Mouse (Mus musculus) megakaryocyte, embryonic 14.5 days (primary cell): ENCODE results near the gene Gm20388. TPM values are rescaled to one million over a fixed set of nuclear protein-coding genes. Genes with fewer than 3 reads are reported as not detected.

ENCODE experiments used
- H3K27me3 ChIP-seq: replicated peaks from 2 replicates; pipeline ENCODE3; 2012; ENCODE audit warnings: inconsistent platforms
- H3K36me3 ChIP-seq: replicated peaks from 2 replicates; pipeline ENCODE3; 2012; ENCODE audit warnings: low read length, inconsistent platforms, mixed read lengths
- H3K4me1 ChIP-seq: 2 replicates; pipeline ENCODE4 v1.6.1; 2012; ENCODE audit warnings: inconsistent platforms
- H3K4me3 ChIP-seq: replicated peaks from 2 replicates; pipeline ENCODE3; 2012; ENCODE audit warnings: moderate library complexity, mild to moderate bottlenecking, inconsistent platforms
- H3K9me3 ChIP-seq: 2 replicates; pipeline ENCODE4 v1.6.1; 2012; ENCODE audit warnings: inconsistent platforms
- FLI1 ChIP-seq: IDR thresholded peaks from 2 replicates; pipeline ENCODE4 v1.6.1; 2012; ENCODE audit warnings: low read length, inconsistent platforms, mixed read lengths
- GATA1 ChIP-seq: IDR thresholded peaks from 3 replicates; pipeline ENCODE4 v1.6.1; 2012; ENCODE audit warnings: mixed read lengths, low read length, inconsistent platforms, borderline replicate concordance
- polyA plus RNA-seq: library from polyadenylated mRNA; stranded (reverse); fragments of >175 nt; gene quantifications from 2 replicates; pipeline ENCODE4 v1.2.3, GENCODE M21; 2012; ENCODE audit warnings: low replicate concordance; ENCODE audit not compliant: insufficient read depth

The Gm20388 gene
- polyA plus RNA-seq, 1 experiment = 111 TPM

- no peak for TF ChIP-seq GATA1
- TF ChIP-seq FLI1 = no peak
- Histone ChIP-seq H3K27me3 (peaks cover 48% of the 10 kb centered on the region), H3K36me3 (no peaks in the 10 kb centered on the region), H3K9me3 (peaks cover 6% of the 10 kb centered on the region; the same call in 1 of the 2 replicates), H3K4me1 (0 out of 2 replicates have a peak, but pooled peaks cover 3% of the 10 kb centered on the region), H3K4me3 (no peak overlapping the region)
Measured at GRCm38 (mm10) chr8:124137261-124137660, 4226.6 kb downstream of the Gm20388 start.

DNA sequence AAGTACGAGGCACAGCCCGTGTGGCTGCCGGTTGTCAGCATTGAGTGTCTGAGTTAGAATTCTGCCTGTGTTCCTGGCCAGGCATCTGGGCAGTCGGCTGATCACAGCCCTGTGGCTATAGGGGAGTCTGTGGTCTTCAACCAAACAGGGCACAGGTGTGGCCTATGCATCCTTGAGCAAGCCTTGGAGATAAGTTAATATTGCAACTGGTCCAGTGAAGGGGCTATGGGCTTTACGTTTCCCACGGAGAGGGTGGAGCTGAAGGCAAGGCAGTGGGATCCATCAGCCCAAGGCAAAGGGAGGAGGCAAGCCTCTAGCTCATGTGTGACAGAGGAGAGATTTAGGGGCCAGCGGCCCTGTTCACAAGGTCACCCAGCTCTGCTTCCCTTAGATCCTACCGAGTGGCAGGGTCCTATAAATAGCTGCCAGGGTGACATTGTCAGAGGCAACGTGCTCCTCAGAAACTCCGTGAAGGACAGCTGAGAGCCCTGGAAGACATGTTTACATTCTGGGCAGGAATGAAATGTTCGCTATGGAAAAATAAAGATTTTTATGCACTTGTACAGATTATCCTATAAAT, 4229.7 kb downstream of the Gm20388 start:
- H3K4me3 ChIP-seq = no peak overlapping the region
- H3K36me3 ChIP-seq = no peaks in the 10 kb centered on the region
- peaks cover 6% of the 10 kb centered on the region; the same call in 1 of the 2 replicates for H3K9me3 ChIP-seq
- TF ChIP-seq FLI1 (no peak), GATA1 (no peak)
- H3K4me1 ChIP-seq = peaks cover 8% of the 10 kb centered on the region; the same call in 1 of the 2 replicates
- peaks cover 69% of the 10 kb centered on the region for H3K27me3 ChIP-seq

- H3K4me3 ChIP-seq = no peak overlapping the region
- no peaks in the 10 kb centered on the region for H3K36me3 ChIP-seq
- peaks cover 8% of the 10 kb centered on the region; the same call in 1 of the 2 replicates for H3K4me1 ChIP-seq
- TF ChIP-seq FLI1 = no peak
- peaks cover 72% of the 10 kb centered on the region for H3K27me3 ChIP-seq
- peaks cover 6% of the 10 kb centered on the region; the same call in 1 of the 2 replicates for H3K9me3 ChIP-seq
Measured at GRCm38 (mm10) chr8:124140868-124141431, 4230.3 kb downstream of the Gm20388 start.

GRCm38 (mm10) chr8:124141681-124142391, 4231.2 kb downstream of the Gm20388 start:
- H3K9me3 ChIP-seq = peaks cover 6% of the 10 kb centered on the region; the same call in 1 of the 2 replicates
- H3K36me3 ChIP-seq = no peaks in the 10 kb centered on the region
- peaks cover 8% of the 10 kb centered on the region; the same call in 1 of the 2 replicates for H3K4me1 ChIP-seq
- no peak for TF ChIP-seq GATA1
- no peak for TF ChIP-seq FLI1
- no peak overlapping the region for H3K4me3 ChIP-seq
- H3K27me3 ChIP-seq = peaks cover 71% of the 10 kb centered on the region

DNA sequence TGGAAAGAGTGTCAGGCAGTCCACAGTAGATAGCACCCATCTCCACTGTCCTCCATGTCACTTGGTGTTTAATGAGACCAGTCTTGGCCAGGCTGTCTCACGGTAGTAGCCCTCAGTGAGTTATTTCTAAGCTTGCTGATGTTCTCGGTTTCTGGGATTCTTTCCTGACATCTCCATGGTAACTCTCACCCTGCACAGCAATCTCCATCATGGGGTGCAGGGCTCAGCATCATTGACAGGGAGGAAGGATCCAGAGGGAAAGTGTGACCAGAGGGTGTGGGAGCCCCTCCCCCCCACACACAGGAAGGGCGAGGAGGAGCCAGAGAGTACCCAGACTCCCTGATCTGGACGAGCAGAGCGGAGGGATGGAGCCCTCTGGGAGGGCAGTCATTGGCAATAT, 4232.4 kb downstream of the Gm20388 start:
- peaks cover 66% of the 10 kb centered on the region for H3K27me3 ChIP-seq
- no peaks in the 10 kb centered on the region for H3K36me3 ChIP-seq
- H3K4me3 ChIP-seq = no peak overlapping the region
- H3K4me1 ChIP-seq = peaks cover 8% of the 10 kb centered on the region; the same call in 1 of the 2 replicates
- peaks cover 6% of the 10 kb centered on the region; the same call in 1 of the 2 replicates for H3K9me3 ChIP-seq
- TF ChIP-seq FLI1 = no peak
- TF ChIP-seq GATA1 = no peak

DNA sequence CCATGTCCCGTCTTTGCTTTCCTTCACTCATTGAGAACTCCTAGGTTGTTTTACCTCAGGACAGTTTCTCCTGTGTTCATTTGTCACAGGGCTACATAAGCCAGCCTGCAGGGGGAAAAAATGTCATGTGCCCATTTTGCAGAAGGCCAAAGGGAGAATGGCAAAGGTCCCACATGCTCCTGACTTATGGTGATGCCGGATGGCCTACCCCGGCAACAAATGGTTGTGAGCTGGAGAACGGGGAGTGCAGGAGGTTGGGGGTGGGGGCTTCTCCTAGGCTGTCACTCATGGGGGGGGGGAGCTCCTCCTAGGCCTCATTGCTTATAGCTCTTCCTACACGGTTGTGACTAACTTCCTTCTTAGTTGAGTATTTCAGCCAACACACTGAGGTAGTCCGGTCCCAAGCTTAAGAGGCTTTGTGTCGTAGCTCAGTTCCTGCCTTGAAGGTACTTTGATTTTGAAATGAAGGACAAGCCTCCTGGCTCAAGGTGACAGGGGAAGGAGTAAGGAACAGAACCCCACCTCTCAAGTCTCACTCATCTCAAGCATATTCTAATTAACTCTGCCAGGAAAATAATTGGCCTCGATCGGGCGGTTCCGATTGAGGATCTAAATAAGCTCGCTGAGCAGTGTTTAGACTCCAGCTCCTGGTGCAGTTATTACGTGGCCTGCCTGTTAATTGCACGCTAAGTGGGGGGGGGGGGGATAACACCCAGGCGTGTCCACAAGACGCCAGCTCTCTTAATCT, 4233.4 kb downstream of the Gm20388 start:
- Histone ChIP-seq H3K4me1 (peaks cover 8% of the 10 kb centered on the region; the same call in 1 of the 2 replicates), H3K9me3 (peaks cover 6% of the 10 kb centered on the region; the same call in 1 of the 2 replicates), H3K4me3 (no peak overlapping the region), H3K36me3 (no peaks in the 10 kb centered on the region), H3K27me3 (peaks cover 60% of the 10 kb centered on the region)
- no peak for TF ChIP-seq GATA1
- no peak for TF ChIP-seq FLI1

DNA sequence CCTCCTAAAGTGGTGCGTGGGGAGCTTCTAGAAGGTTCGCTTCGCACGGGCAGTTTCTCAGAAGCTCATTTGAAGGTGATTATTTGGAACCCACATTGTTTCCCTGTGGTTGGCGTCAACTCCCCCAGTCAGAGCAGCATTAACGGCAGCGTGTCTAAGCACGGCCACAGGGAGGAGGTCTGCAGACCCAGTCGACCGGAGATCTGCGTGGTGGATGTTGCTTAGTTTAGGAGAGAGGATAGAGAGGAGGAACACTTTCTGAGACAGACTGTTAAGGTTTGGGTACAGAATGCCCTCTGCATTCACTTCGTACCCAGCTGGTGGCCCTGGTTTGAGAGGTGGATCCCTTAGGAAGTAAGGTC, 4234.0 kb downstream of the Gm20388 start:
- H3K36me3 ChIP-seq = no peaks in the 10 kb centered on the region
- peaks cover 6% of the 10 kb centered on the region; the same call in 1 of the 2 replicates for H3K9me3 ChIP-seq
- H3K4me1 ChIP-seq = peaks cover 5% of the 10 kb centered on the region; the same call in 1 of the 2 replicates
- TF ChIP-seq FLI1 (no peak), GATA1 (no peak)
- H3K27me3 ChIP-seq = peaks cover 57% of the 10 kb centered on the region
- no peak overlapping the region for H3K4me3 ChIP-seq

GRCm38 (mm10) chr8:124146286-124146685, 4235.6 kb downstream of the Gm20388 start:
- no peak overlapping the region for H3K4me3 ChIP-seq
- TF ChIP-seq FLI1 = no peak
- no peak for TF ChIP-seq GATA1
- no peaks in the 10 kb centered on the region for H3K36me3 ChIP-seq

DNA sequence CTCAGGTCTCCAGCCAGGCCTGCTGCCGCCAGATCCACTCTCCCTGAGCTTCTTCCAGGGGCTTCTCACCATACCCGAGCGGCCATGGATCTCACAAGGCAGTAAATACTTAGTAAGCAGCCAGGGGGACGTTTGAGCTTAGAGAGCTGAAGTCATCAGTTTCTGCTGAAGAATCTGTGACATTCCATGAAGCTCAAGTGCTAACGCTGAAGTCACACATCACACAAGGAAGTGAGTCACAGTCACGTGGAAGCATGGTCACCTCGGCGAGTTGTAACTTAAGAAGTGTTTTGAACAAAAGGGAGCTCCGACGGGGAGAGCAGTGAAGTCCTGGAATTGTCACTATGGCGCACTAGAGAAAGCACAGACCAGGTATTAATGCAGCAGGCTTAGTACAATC, 4239.4 kb downstream of the Gm20388 start:
- Histone ChIP-seq H3K4me1 (no peaks in the 10 kb centered on the region; the same call in 1 of the 2 replicates), H3K9me3 (peaks cover 28% of the 10 kb centered on the region), H3K36me3 (no peaks in the 10 kb centered on the region), H3K4me3 (no peak overlapping the region), H3K27me3 (peaks cover 47% of the 10 kb centered on the region)
- TF ChIP-seq GATA1 = no peak
- no peak for TF ChIP-seq FLI1

More at GRCm38 (mm10) chr8:124146286-124146685, 4235.6 kb downstream of the Gm20388 start:
- peaks cover 56% of the 10 kb centered on the region for H3K27me3 ChIP-seq
- peaks cover 5% of the 10 kb centered on the region; the same call in 1 of the 2 replicates for H3K4me1 ChIP-seq
- peaks cover 8% of the 10 kb centered on the region for H3K9me3 ChIP-seq
